Mouse (Mus musculus): Measurements from ENCODE around the gene Mgat5.

DNA sequence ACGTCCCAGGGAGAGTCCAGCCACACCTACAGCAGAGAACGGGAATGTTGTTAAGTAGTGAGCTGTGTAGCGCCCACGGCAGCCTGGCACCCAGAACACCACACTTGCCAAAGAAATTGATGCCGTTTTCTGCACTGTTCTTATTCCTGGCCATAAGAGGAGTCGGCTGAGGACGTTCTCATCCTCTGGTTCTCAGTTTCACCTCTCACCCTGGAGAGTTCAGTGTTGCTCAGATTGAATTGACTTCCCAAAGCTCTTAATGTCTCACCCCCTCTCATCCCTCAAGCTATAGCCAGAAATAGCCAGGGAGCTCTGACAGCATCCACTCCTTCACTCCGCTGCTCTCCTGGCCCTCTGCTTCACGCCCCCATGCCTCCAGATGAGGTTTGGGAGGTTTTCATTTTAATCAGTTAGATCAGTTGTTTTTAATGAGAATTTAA, 234.7 kb downstream of the Mgat5 start:
- TF ChIP-seq CTCF (IDR thresholded peaks at IDR 0.05; ENCODE audit: low read depth, low read length): no peak
- TF ChIP-seq POLR2A (IDR thresholded peaks at IDR 0.05; ENCODE audit: extremely low read depth, insufficient read depth, low read length): no peak

Data from liver, adult 2 months (tissue).